Mouse (Mus musculus) midbrain, embryonic 11.5 days (tissue): ENCODE measurements around the gene Olfr656. TPM values are rescaled to one million over a fixed set of nuclear protein-coding genes. Genes with fewer than 3 reads are reported as not detected.

Experiments
- ATAC-seq: fragments of 200-750 bp; cut with Nextera tagmentation; 2 replicates; pipeline ENCODE4 v1.8.0; 2017; ENCODE audit warnings: moderate TSS enrichment, moderate library complexity; ENCODE audit not compliant: low FRiP score
- DNase-seq: peaks from one replicate; pipeline ENCODE4 v3.0.0; 2015; ENCODE audit warnings: low spot score; ENCODE audit errors: missing footprints
- H3K27ac ChIP-seq: fragments of 300-500 bp; sonication (generic); 2 replicates; pipeline ENCODE4 v1.5.1; 2014; ENCODE audit warnings: low read depth, low read length
- H3K27me3 ChIP-seq: fragments of 300-500 bp; sonication (generic); 2 replicates; pipeline ENCODE4 v1.6.1; 2014; ENCODE audit warnings: mild to moderate bottlenecking, low read length, moderate library complexity, mixed read lengths; ENCODE audit not compliant: control insufficient read depth, insufficient read depth
- H3K36me3 ChIP-seq: fragments of 300-500 bp; sonication (generic); 2 replicates; pipeline ENCODE4 v1.6.1; 2014; ENCODE audit warnings: mild to moderate bottlenecking, low read length, moderate library complexity, mixed read lengths; ENCODE audit not compliant: control insufficient read depth, insufficient read depth
- H3K4me1 ChIP-seq: fragments of 300-500 bp; sonication (generic); 2 replicates; pipeline ENCODE4 v1.6.1; 2014; ENCODE audit warnings: low read length; ENCODE audit not compliant: control insufficient read depth, insufficient read depth
- H3K4me2 ChIP-seq: fragments of 300-500 bp; sonication (generic); 2 replicates; pipeline ENCODE4 v1.6.1; 2014; ENCODE audit warnings: mild to moderate bottlenecking, moderate library complexity
- H3K4me3 ChIP-seq: fragments of 300-500 bp; sonication (generic); 2 replicates; pipeline ENCODE4 v1.5.1; 2014; ENCODE audit warnings: low read depth, low read length
- H3K9ac ChIP-seq: fragments of 300-500 bp; sonication (generic); 2 replicates; pipeline ENCODE4 v1.6.1; 2014; ENCODE audit warnings: low read length
- H3K9me3 ChIP-seq: fragments of 300-500 bp; sonication (generic); 2 replicates; pipeline ENCODE4 v1.6.1; 2016; ENCODE audit warnings: low read length; ENCODE audit not compliant: control insufficient read depth
- WGBS: fragments of 180-500 bp; shearing (Covaris S2); extraction: QIAGEN DNeasy Blood & Tissue Kit; methylation state at CpG from one replicate; pipeline ENCODE4 v1.1.7; 2014; 5-methylcytosine and 5-hydroxymethylcytosine counted together
- polyA plus RNA-seq: library from polyadenylated mRNA; unstranded; fragments of >200 nt; fragmentation: Nextera tagmentation; extraction: Ambion mirVana; gene quantifications from 2 replicates; pipeline ENCODE4 v1.2.1, GENCODE M21; 2014

The Olfr656 gene
- polyA plus RNA-seq, 1 experiment from 2014 or later = not detected

DNA sequence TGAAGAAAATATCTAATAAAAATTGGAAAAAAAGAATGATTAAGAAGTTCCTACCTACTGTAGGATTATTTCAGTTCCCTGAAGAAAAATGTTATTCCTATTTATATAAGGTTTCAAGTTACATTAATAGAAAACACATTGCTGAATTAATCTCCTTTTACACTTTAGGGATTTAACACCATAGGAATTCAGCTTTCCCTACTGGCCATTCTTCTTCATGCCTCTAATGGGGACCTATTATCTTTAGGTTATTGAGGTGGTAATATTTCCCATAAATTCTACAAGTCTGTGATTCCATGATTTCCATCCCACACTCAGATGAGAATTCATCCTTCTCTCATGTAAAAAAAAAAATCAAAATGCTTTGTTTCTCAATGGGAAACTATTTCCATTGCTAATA is 10.7 kb downstream of the Olfr656 start, which contains the start of gene Olfr657:
TSS of gene Olfr657 (plus strand) at position 301 of the 400 bp plus-strand sequence.
- Histone ChIP-seq H3K27ac (no peak within 1 kb of the TSS), H3K9ac (no peak within 1 kb of the TSS), H3K4me2 (no peak within 1 kb of the TSS), H3K4me1 (no peaks in the 10 kb centered on the region), H3K36me3 (no peaks in the 10 kb centered on the region), H3K4me3 (no peak within 1 kb of the TSS), H3K9me3 (no peaks in the 10 kb centered on the region), H3K27me3 (no peaks in the 10 kb centered on the region)
- DNase-seq = no peak
- no peak for ATAC-seq

DNA sequence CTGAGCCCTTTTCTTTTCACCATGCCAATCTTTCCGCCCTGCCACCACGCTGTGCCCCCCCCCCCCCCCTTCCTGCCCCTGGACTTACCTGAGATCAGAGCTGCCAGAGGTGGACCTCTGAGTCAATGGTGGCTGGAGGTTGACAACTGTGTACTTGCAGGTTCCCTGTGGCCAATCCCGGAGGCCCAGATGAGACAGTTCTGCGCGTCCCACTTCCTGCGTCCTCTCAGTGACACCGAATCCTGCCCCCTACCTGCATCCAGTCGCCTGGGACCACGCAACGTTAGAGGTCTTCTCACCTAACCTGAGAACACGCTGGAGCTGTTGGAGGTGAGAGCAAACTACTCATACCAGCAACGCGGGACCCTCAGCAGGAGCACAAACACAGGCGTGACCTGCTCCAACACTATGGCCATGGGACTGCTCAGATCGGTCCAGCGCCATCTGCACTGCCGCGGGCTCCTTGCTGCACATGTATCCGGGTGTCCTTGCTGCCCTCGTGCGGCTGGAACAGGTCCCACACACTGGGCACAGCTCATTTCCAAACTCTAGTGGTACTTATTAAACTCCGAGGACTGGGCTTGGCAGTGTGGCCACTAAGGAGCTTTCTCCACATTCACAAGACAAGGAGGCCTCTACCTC is 33.2 kb downstream of the Olfr656 start, which contains the start of gene Olfr658:
TSS of gene Olfr658 (minus strand) at position 465 of the 642 bp plus-strand sequence.
- Histone ChIP-seq H3K27ac (no peak within 1 kb of the TSS), H3K9me3 (no peaks in the 10 kb centered on the region), H3K4me1 (no peaks in the 10 kb centered on the region), H3K4me2 (peak within 1 kb of the TSS; percentile 37), H3K27me3 (no peaks in the 10 kb centered on the region), H3K36me3 (no peaks in the 10 kb centered on the region), H3K9ac (no peak within 1 kb of the TSS), H3K4me3 (peak within 1 kb of the TSS; percentile 16; the same call in 1 of the 2 replicates)
- WGBS = 30% methylated on average over 22 of the region's 22 CpGs
- ATAC-seq = peak; percentile 96
- DNase-seq = peak; percentile 89

DNA sequence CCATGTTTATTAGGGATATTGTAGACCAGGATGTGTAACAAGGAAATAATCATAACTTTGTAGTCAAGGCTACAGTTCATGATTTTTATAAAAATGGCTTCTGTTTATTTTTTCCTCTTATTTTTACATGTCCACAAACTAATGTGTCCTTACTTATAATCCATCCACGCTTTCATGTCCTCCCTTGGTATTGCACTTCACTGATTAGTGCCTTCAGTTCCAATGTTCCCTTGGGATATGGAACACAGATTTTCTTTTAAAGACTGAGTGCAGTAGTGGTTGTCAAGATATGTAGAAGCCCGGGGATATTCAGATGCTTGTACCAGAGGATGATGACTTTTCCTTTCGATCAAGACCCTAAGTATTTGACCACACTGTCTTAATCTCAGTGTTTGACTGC is 52.7 kb downstream of the Olfr656 start, which contains the start of gene Olfr659:
TSS of gene Olfr659 (plus strand) at position 301 of the 400 bp plus-strand sequence.
- no peaks in the 10 kb centered on the region for H3K36me3 ChIP-seq
- H3K4me3 ChIP-seq = no peak within 1 kb of the TSS
- H3K9me3 ChIP-seq = no peaks in the 10 kb centered on the region
- H3K27me3 ChIP-seq = no peaks in the 10 kb centered on the region
- 81% methylated on average over 3 of the region's 3 CpGs for WGBS
- DNase-seq (no peak), ATAC-seq (no peak)
- no peak within 1 kb of the TSS for H3K9ac ChIP-seq
- no peak within 1 kb of the TSS for H3K4me2 ChIP-seq
- H3K27ac ChIP-seq = no peak within 1 kb of the TSS
- H3K4me1 ChIP-seq = no peaks in the 10 kb centered on the region

Other genes starting within 250 kb of the Olfr656 start
- not detected in 2 replicates for gene Trim30b, start 244.1 kb upstream of the Olfr656 start, polyA plus RNA-seq
- gene Trim30c, start 213.1 kb upstream of the Olfr656 start, polyA plus RNA-seq = 0.10 TPM in 1 of 2 replicates, not detected in the other
- 1.1 and 1.2 TPM in 2 replicates for gene Trim30a, start 148.8 kb upstream of the Olfr656 start, polyA plus RNA-seq
- 0.07 and 0.34 TPM in 2 replicates for gene Trim30d, start 106.1 kb upstream of the Olfr656 start, polyA plus RNA-seq
- gene Olfr651, start 63.8 kb upstream of the Olfr656 start, polyA plus RNA-seq = not detected in 2 replicates
- gene Olfr652, start 53.1 kb upstream of the Olfr656 start, polyA plus RNA-seq = not detected in 2 replicates
- gene Olfr653, start 36.6 kb upstream of the Olfr656 start, polyA plus RNA-seq = not detected in 2 replicates
- gene Olfr654, start 26.9 kb upstream of the Olfr656 start, polyA plus RNA-seq = not detected in 2 replicates
- gene Olfr655, start 12.2 kb upstream of the Olfr656 start, polyA plus RNA-seq = not detected in 2 replicates
- gene Olfr657, start 10.8 kb downstream of the Olfr656 start, polyA plus RNA-seq = not detected in 2 replicates
- gene Olfr658, start 33.4 kb downstream of the Olfr656 start, polyA plus RNA-seq = not detected in 2 replicates
- gene Olfr659, start 52.8 kb downstream of the Olfr656 start, polyA plus RNA-seq = not detected in 2 replicates
- gene Olfr661, start 72.5 kb downstream of the Olfr656 start, polyA plus RNA-seq = not detected in 2 replicates
- gene Usp17le, start 163.5 kb downstream of the Olfr656 start, polyA plus RNA-seq = not detected in 2 replicates
- not detected in 2 replicates for gene Usp17lb, start 228.6 kb downstream of the Olfr656 start, polyA plus RNA-seq
- gene Usp17la, start 243.1 kb downstream of the Olfr656 start, polyA plus RNA-seq = not detected in 2 replicates